Mouse (Mus musculus) cerebellum, adult 2 months (tissue): ENCODE results near the gene Rnaseh1.
A peak's percentile ranks its signal among the peaks of the same experiment; 100 is the strongest.

Experiments used
- CTCF ChIP-seq: fragments of 200-500 bp; IDR thresholded peaks from 2 replicates; pipeline ENCODE4 v1.5.1; 2011; ENCODE audit warnings: low read depth, mild to moderate bottlenecking, control low read depth, low read length, moderate library complexity, borderline replicate concordance; ENCODE audit not compliant: insufficient read depth
- POLR2A ChIP-seq: fragments of 200-500 bp; IDR thresholded peaks from 2 replicates; pipeline ENCODE4 v1.6.1; 2011; ENCODE audit warnings: low read length, control low read depth, borderline replicate concordance; ENCODE audit not compliant: insufficient read depth

GRCm38 (mm10) chr12:28704381-28704780, 55.0 kb downstream of the Rnaseh1 start:
- TF ChIP-seq CTCF (peak; percentile 21; the same call in 1 of the 2 replicates), POLR2A (no peak)
